Mouse (Mus musculus) ES-E14 (cell line): Measurements from ENCODE around the gene Hormad2.

Experiments
- HCFC1 ChIP-seq: IDR thresholded peaks from 2 replicates; pipeline ENCODE4 v1.6.1; 2012; ENCODE audit warnings: low read length, inconsistent platforms, borderline replicate concordance; ENCODE audit not compliant: insufficient read depth
- ZC3H11A ChIP-seq: IDR thresholded peaks from 2 replicates; pipeline ENCODE4 v1.6.1; 2012; ENCODE audit warnings: low read depth, mild to moderate bottlenecking, inconsistent platforms, low read length, borderline replicate concordance

- TF ChIP-seq HCFC1, result no peak
- TF ChIP-seq ZC3H11A, result no peak
Observed at GRCm38 (mm10) chr11:4335810-4336692, 104.9 kb downstream of the Hormad2 start.
